Mouse (Mus musculus): Measurements from ENCODE around the gene Cipc.

Gene Cipc

GRCm38 (mm10) chr12:86989890-86990754 is 43.3 kb downstream of the Cipc start, which contains the start of gene Zdhhc22:
Gene Zdhhc22, minus strand, starts transcription at chr12:86990430.
- DNase-seq (ENCODE audit: low read depth): no peak

GRCm38 (mm10) chr12:86990755-86991110 is 43.9 kb downstream of the Cipc start:
- no peak for DNase-seq (ENCODE audit: low read depth)

- DNase-seq (ENCODE audit: low read depth): peak; percentile 51
Observed at GRCm38 (mm10) chr12:86994166-86994565, 47.3 kb downstream of the Cipc start.

GRCm38 (mm10) chr12:86994776-86995175 is 47.9 kb downstream of the Cipc start:
- no peak for DNase-seq (ENCODE audit: low read depth)

GRCm38 (mm10) chr12:86995931-86996330 is 49.1 kb downstream of the Cipc start:
- DNase-seq (ENCODE audit: low read depth): no peak

- DNase-seq (ENCODE audit: low read depth): peak; percentile 35
Observed at GRCm38 (mm10) chr12:86998699-86999098, 51.9 kb downstream of the Cipc start.

- peak; percentile 67 for DNase-seq (ENCODE audit: low read depth)
Observed at GRCm38 (mm10) chr12:86999283-86999820, 52.5 kb downstream of the Cipc start.

- DNase-seq (ENCODE audit: low read depth): peak; percentile 78
Observed at GRCm38 (mm10) chr12:87000151-87000839, 53.5 kb downstream of the Cipc start.

GRCm38 (mm10) chr12:87000840-87001176 is 54.0 kb downstream of the Cipc start:
- DNase-seq (ENCODE audit: low read depth): no peak

GRCm38 (mm10) chr12:87002209-87002608 is 55.4 kb downstream of the Cipc start:
- DNase-seq (ENCODE audit: low read depth): no peak

- DNase-seq (ENCODE audit: low read depth): no peak
Observed at GRCm38 (mm10) chr12:87002815-87003214, 56.0 kb downstream of the Cipc start.

- DNase-seq (ENCODE audit: low read depth): no peak
Observed at GRCm38 (mm10) chr12:87003606-87004005, 56.8 kb downstream of the Cipc start.

GRCm38 (mm10) chr12:87004596-87004995 is 57.8 kb downstream of the Cipc start:
- no peak for DNase-seq (ENCODE audit: low read depth)

Data from NIH3T3 (cell line).